Mouse (Mus musculus): Measurements from ENCODE around the gene Nfib. TPM values are rescaled to one million over a fixed set of nuclear protein-coding genes. Genes with fewer than 3 reads are reported as not detected.

Gene Nfib
- polyA plus RNA-seq, 1 experiment: 7.7 TPM

DNA sequence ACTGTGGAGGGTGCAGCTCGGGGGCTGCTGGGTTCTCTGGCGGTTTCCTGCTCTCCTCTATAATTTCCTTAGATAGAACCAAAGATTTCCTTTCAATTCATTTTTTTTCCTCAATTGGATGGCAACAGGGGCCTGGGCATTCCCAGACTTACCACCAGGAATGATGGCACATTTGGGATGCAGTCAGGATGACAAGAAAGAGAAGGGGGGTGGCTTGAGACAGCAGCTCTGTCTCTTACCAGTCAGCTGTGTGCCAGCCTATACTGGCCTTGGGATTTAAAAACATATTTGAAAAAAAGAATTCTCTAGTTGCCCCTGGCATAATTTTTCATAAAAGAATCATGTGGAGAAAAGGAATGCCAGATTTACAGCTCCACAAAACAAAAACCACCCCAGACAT is 408.0 kb downstream of the Nfib start:
- Histone ChIP-seq H3ac (ENCODE audit: control insufficient read depth, insufficient read length) (no peak overlapping the region), H3K4me2 (ENCODE audit: low read depth) (no peak overlapping the region), H3K27me3 (ENCODE audit: control insufficient read depth, insufficient read depth, insufficient read length) (no peaks in the 10 kb centered on the region), H3K36me3 (ENCODE audit: control insufficient read depth, insufficient read depth) (peaks cover 12% of the 10 kb centered on the region), H3K4me3 (no peak overlapping the region), H3K79me2 (ENCODE audit: control insufficient read depth, insufficient read depth) (no peaks in the 10 kb centered on the region)
- no peak for TF ChIP-seq POLR2A (IDR thresholded peaks at IDR 0.05; ENCODE audit: insufficient read length, low read depth)
- no peak for TF ChIP-seq E2F4 (IDR thresholded peaks at IDR 0.05; ENCODE audit: insufficient read depth)
- TF ChIP-seq CEBPB (IDR thresholded peaks at IDR 0.05; ENCODE audit: insufficient read depth, poor library complexity, severe bottlenecking): no peak
- no peak for TF ChIP-seq TCF3 (IDR thresholded peaks at IDR 0.05; ENCODE audit: insufficient read length, low read depth)
- no peak for TF ChIP-seq SRF (IDR thresholded peaks at IDR 0.05; ENCODE audit: control insufficient read depth, insufficient read length, low read depth)
- TF ChIP-seq POLR2AphosphoS2 (IDR thresholded peaks at IDR 0.05; ENCODE audit: insufficient read length, low read depth): no peak
- TF ChIP-seq REST (IDR thresholded peaks at IDR 0.05; ENCODE audit: insufficient read depth, insufficient read length): no peak
- no peak for TF ChIP-seq MYOG (IDR thresholded peaks at IDR 0.05; ENCODE audit: control insufficient read depth in 1 of 3, insufficient read depth in 1 of 3, insufficient read length in 2 of 3, low read depth in 2 of 3)
- TF ChIP-seq USF1 (IDR thresholded peaks at IDR 0.05; ENCODE audit: low read depth): no peak
- no peak for TF ChIP-seq MAX (IDR thresholded peaks at IDR 0.05; ENCODE audit: low read depth)
- TF ChIP-seq MYOD1 (IDR thresholded peaks at IDR 0.05; ENCODE audit: control insufficient read depth in 1 of 3, insufficient read length in 2 of 3, low read depth in 2 of 3): no peak
- TF ChIP-seq TCF12 (IDR thresholded peaks at IDR 0.05; ENCODE audit: insufficient read depth, poor library complexity, severe bottlenecking): no peak

GRCm38 (mm10) chr4:82294066-82294465 is 411.5 kb downstream of the Nfib start:
- no peak overlapping the region for H3K4me3 ChIP-seq
- TF ChIP-seq USF1 (IDR thresholded peaks at IDR 0.05; ENCODE audit: low read depth) (no peak), SRF (IDR thresholded peaks at IDR 0.05; ENCODE audit: control insufficient read depth, insufficient read length, low read depth) (no peak), E2F4 (IDR thresholded peaks at IDR 0.05; ENCODE audit: insufficient read depth) (no peak), POLR2A (IDR thresholded peaks at IDR 0.05; ENCODE audit: insufficient read length, low read depth) (no peak), MYOG (IDR thresholded peaks at IDR 0.05; ENCODE audit: control insufficient read depth in 1 of 3, insufficient read depth in 1 of 3, insufficient read length in 2 of 3, low read depth in 2 of 3) (no peak), POLR2AphosphoS2 (IDR thresholded peaks at IDR 0.05; ENCODE audit: insufficient read length, low read depth) (no peak), TCF12 (IDR thresholded peaks at IDR 0.05; ENCODE audit: insufficient read depth, poor library complexity, severe bottlenecking) (no peak), CEBPB (IDR thresholded peaks at IDR 0.05; ENCODE audit: insufficient read depth, poor library complexity, severe bottlenecking) (no peak), MAX (IDR thresholded peaks at IDR 0.05; ENCODE audit: low read depth) (no peak), REST (IDR thresholded peaks at IDR 0.05; ENCODE audit: insufficient read depth, insufficient read length) (no peak), MYOD1 (IDR thresholded peaks at IDR 0.05; ENCODE audit: control insufficient read depth in 1 of 3, insufficient read length in 2 of 3, low read depth in 2 of 3) (no peak), TCF3 (IDR thresholded peaks at IDR 0.05; ENCODE audit: insufficient read length, low read depth) (no peak)
- H3K79me2 ChIP-seq (ENCODE audit: control insufficient read depth, insufficient read depth): no peaks in the 10 kb centered on the region
- no peaks in the 10 kb centered on the region for H3K27me3 ChIP-seq (ENCODE audit: control insufficient read depth, insufficient read depth, insufficient read length)
- peaks cover 6% of the 10 kb centered on the region for H3K36me3 ChIP-seq (ENCODE audit: control insufficient read depth, insufficient read depth)
- no peak overlapping the region for H3ac ChIP-seq (ENCODE audit: control insufficient read depth, insufficient read length)
- no peak overlapping the region for H3K4me2 ChIP-seq (ENCODE audit: low read depth)

GRCm38 (mm10) chr4:82291174-82291847 is 414.2 kb downstream of the Nfib start:
- no peak for TF ChIP-seq TCF12 (IDR thresholded peaks at IDR 0.05; ENCODE audit: insufficient read depth, poor library complexity, severe bottlenecking)
- TF ChIP-seq E2F4 (IDR thresholded peaks at IDR 0.05; ENCODE audit: insufficient read depth): no peak
- TF ChIP-seq CEBPB (IDR thresholded peaks at IDR 0.05; ENCODE audit: insufficient read depth, poor library complexity, severe bottlenecking): no peak
- TF ChIP-seq MYOD1 (IDR thresholded peaks at IDR 0.05; ENCODE audit: control insufficient read depth in 1 of 3, insufficient read length in 2 of 3, low read depth in 2 of 3): no peak
- TF ChIP-seq REST (IDR thresholded peaks at IDR 0.05; ENCODE audit: insufficient read depth, insufficient read length): no peak
- TF ChIP-seq USF1 (IDR thresholded peaks at IDR 0.05; ENCODE audit: low read depth): no peak
- TF ChIP-seq POLR2AphosphoS2 (IDR thresholded peaks at IDR 0.05; ENCODE audit: insufficient read length, low read depth): no peak
- no peak for TF ChIP-seq POLR2A (IDR thresholded peaks at IDR 0.05; ENCODE audit: insufficient read length, low read depth)
- no peak for TF ChIP-seq MAX (IDR thresholded peaks at IDR 0.05; ENCODE audit: low read depth)
- no peaks in the 10 kb centered on the region for H3K27me3 ChIP-seq (ENCODE audit: control insufficient read depth, insufficient read depth, insufficient read length)
- peaks cover 3% of the 10 kb centered on the region for H3K36me3 ChIP-seq (ENCODE audit: control insufficient read depth, insufficient read depth)
- H3K79me2 ChIP-seq (ENCODE audit: control insufficient read depth, insufficient read depth): no peaks in the 10 kb centered on the region
- no peak overlapping the region for H3ac ChIP-seq (ENCODE audit: control insufficient read depth, insufficient read length)
- no peak overlapping the region for H3K4me3 ChIP-seq
- H3K4me2 ChIP-seq (ENCODE audit: low read depth): no peak overlapping the region

- Histone ChIP-seq H3K79me2 (ENCODE audit: control insufficient read depth, insufficient read depth) (no peaks in the 10 kb centered on the region), H3K36me3 (ENCODE audit: control insufficient read depth, insufficient read depth) (no peaks in the 10 kb centered on the region), H3ac (ENCODE audit: control insufficient read depth, insufficient read length) (no peak overlapping the region), H3K4me3 (no peak overlapping the region), H3K4me2 (ENCODE audit: low read depth) (no peak overlapping the region), H3K27me3 (ENCODE audit: control insufficient read depth, insufficient read depth, insufficient read length) (no peaks in the 10 kb centered on the region)
- TF ChIP-seq CEBPB (IDR thresholded peaks at IDR 0.05; ENCODE audit: insufficient read depth, poor library complexity, severe bottlenecking) (no peak), TCF3 (IDR thresholded peaks at IDR 0.05; ENCODE audit: insufficient read length, low read depth) (no peak), POLR2AphosphoS2 (IDR thresholded peaks at IDR 0.05; ENCODE audit: insufficient read length, low read depth) (no peak), MAX (IDR thresholded peaks at IDR 0.05; ENCODE audit: low read depth) (no peak), SRF (IDR thresholded peaks at IDR 0.05; ENCODE audit: control insufficient read depth, insufficient read length, low read depth) (no peak), USF1 (IDR thresholded peaks at IDR 0.05; ENCODE audit: low read depth) (no peak), MYOG (IDR thresholded peaks at IDR 0.05; ENCODE audit: control insufficient read depth in 1 of 3, insufficient read depth in 1 of 3, insufficient read length in 2 of 3, low read depth in 2 of 3) (no peak), E2F4 (IDR thresholded peaks at IDR 0.05; ENCODE audit: insufficient read depth) (no peak)
Measured at GRCm38 (mm10) chr4:82290623-82291022, 414.9 kb downstream of the Nfib start.

All from myocyte (in vitro differentiated cells).